Mouse (Mus musculus): Measurements from ENCODE around the gene 4930447F04Rik.

Gene 4930447F04Rik

GRCm38 (mm10) chrX:66304124-66304523, at the start of gene 4930447F04Rik:
Gene 4930447F04Rik (minus strand): TSS chrX:66304224.
- no peak for DNase-seq (ENCODE audit: low spot score)
